Mouse (Mus musculus) kidney, postnatal 0 days (tissue): ENCODE measurements around the gene Serinc5. TPM values are rescaled to one million over a fixed set of nuclear protein-coding genes. Genes with fewer than 3 reads are reported as not detected.
A peak's percentile ranks its signal among the peaks of the same experiment; 100 is the strongest.

Experiments
- ATAC-seq: fragments of 200-750 bp; cut with Nextera tagmentation; replicated peaks from 2 replicates; pipeline ENCODE4 v1.8.0; 2017; ENCODE audit warnings: low read depth, moderate number of reproducible peaks, moderate TSS enrichment, moderate library complexity; ENCODE audit not compliant: low FRiP score
- DNase-seq: peaks from one replicate; pipeline ENCODE4 v3.0.0-alpha.2; 2016; ENCODE audit warnings: low spot score
- H3K27ac ChIP-seq: fragments of 300-500 bp; sonication (generic); 2 replicates; pipeline ENCODE4 v1.5.1; 2014; ENCODE audit warnings: mild to moderate bottlenecking
- H3K27me3 ChIP-seq: fragments of 300-500 bp; sonication (generic); 2 replicates; pipeline ENCODE4 v1.6.1; 2014; ENCODE audit warnings: low read length, mixed read lengths; ENCODE audit not compliant: insufficient read depth
- H3K36me3 ChIP-seq: fragments of 300-500 bp; sonication (generic); 2 replicates; pipeline ENCODE4 v1.6.1; 2014; ENCODE audit warnings: low read length, mixed read lengths; ENCODE audit not compliant: insufficient read depth
- H3K4me1 ChIP-seq: fragments of 300-500 bp; sonication (generic); replicated peaks from 2 replicates; pipeline ENCODE4 v1.6.1; 2014; ENCODE audit warnings: antibody characterized with exemption, low read length, mixed read lengths; ENCODE audit not compliant: insufficient read depth
- H3K4me2 ChIP-seq: fragments of 300-500 bp; sonication (generic); 2 replicates; pipeline ENCODE4 v1.6.1; 2014; ENCODE audit warnings: mild to moderate bottlenecking, low read length, moderate library complexity, mixed read lengths
- H3K4me3 ChIP-seq: fragments of 300-500 bp; sonication (generic); replicated peaks from 2 replicates; pipeline ENCODE4 v1.5.1; 2014; ENCODE audit warnings: low read depth, low read length
- H3K9ac ChIP-seq: fragments of 300-500 bp; sonication (generic); 2 replicates; pipeline ENCODE4 v1.6.1; 2014; ENCODE audit warnings: low read depth, low read length
- H3K9me3 ChIP-seq: fragments of 300-500 bp; sonication (generic); replicated peaks from 2 replicates; pipeline ENCODE4 v1.6.1; 2016; ENCODE audit warnings: low read length, inconsistent platforms, mixed read lengths
- CTCF ChIP-seq: IDR thresholded peaks from 2 replicates; pipeline ENCODE4 v1.5.1; 2016; ENCODE audit warnings: antibody characterized with exemption, low read depth, mild to moderate bottlenecking, moderate library complexity
- WGBS: fragments of 180-500 bp; shearing (Covaris S2); extraction: QIAGEN DNeasy Blood & Tissue Kit; methylation state at CpG from one replicate; pipeline ENCODE4 v1.1.7; 2014; 5-methylcytosine and 5-hydroxymethylcytosine counted together
- polyA plus RNA-seq: library from polyadenylated mRNA; unstranded; fragments of >200 nt; fragmentation: Nextera tagmentation; extraction: Ambion mirVana; gene quantifications from 2 replicates; pipeline ENCODE4 v1.2.1, GENCODE M21; 2015

Serinc5 gene
- polyA plus RNA-seq, 1 experiment from 2014 or later, result 14.8 TPM

- peak; percentile 92 for DNase-seq
- Histone ChIP-seq H3K4me3 (no peak overlapping the region), H3K4me2 (no peak overlapping the region), H3K9ac (no peak overlapping the region), H3K4me1 (no peaks in the 10 kb centered on the region), H3K27me3 (no peaks in the 10 kb centered on the region), H3K27ac (no peak overlapping the region), H3K36me3 (no peaks in the 10 kb centered on the region), H3K9me3 (no peaks in the 10 kb centered on the region)
- peak; percentile 87 for TF ChIP-seq CTCF
- 0 out of 2 replicates have a peak, but pooled peaks have one; percentile 35 for ATAC-seq
- 65% methylated on average over 21 of the region's 21 CpGs for WGBS
Measured at GRCm38 (mm10) chr13:92751726-92752565, 141.1 kb downstream of the Serinc5 start.

- no peak for DNase-seq
Measured at GRCm38 (mm10) chr13:92753676-92754075, 142.8 kb downstream of the Serinc5 start.

DNA sequence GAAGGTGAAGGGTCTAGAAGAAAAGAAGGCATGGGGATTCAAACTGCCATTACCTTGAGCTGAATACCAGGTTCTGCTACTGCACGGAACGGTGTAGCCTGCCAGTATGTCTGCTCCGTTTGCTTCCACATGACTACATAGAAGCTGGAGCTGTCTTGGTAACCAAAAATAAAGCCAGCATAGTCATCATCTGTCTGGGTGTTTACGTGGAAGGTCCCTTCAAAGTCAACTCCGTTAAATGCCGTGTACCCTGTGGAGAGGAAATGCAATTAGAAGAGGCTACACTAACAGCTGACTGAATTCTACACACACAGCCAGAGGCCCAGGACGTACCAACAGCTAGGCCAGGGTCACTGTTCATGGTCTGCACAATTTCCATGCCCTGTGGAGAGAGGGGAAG is 144.1 kb downstream of the Serinc5 start:
- 85% methylated on average over 7 of the region's 7 CpGs for WGBS
- Histone ChIP-seq H3K4me3 (no peak overlapping the region), H3K4me2 (no peak overlapping the region), H3K9me3 (no peaks in the 10 kb centered on the region), H3K4me1 (no peaks in the 10 kb centered on the region), H3K9ac (no peak overlapping the region), H3K27ac (no peak overlapping the region), H3K36me3 (no peaks in the 10 kb centered on the region), H3K27me3 (no peaks in the 10 kb centered on the region)
- DNase-seq (no peak), ATAC-seq (no peak)
- TF ChIP-seq CTCF, result no peak

More at GRCm38 (mm10) chr13:92753676-92754075, 142.8 kb downstream of the Serinc5 start:
- whole genome bisulfite sequencing, result 90% methylated on average over 8 of the region's 8 CpGs
- H3K4me3 ChIP-seq, result no peak overlapping the region
- no peaks in the 10 kb centered on the region for H3K36me3 ChIP-seq
- no peak overlapping the region for H3K27ac ChIP-seq
- no peaks in the 10 kb centered on the region for H3K4me1 ChIP-seq
- no peak overlapping the region for H3K4me2 ChIP-seq
- no peak for TF ChIP-seq CTCF
- H3K9ac ChIP-seq, result no peak overlapping the region
- no peaks in the 10 kb centered on the region for H3K27me3 ChIP-seq
- H3K9me3 ChIP-seq, result no peaks in the 10 kb centered on the region
- no peak for ATAC-seq

GRCm38 (mm10) chr13:92757972-92758585 is 147.2 kb downstream of the Serinc5 start:
- Histone ChIP-seq H3K36me3 (no peaks in the 10 kb centered on the region), H3K27ac (no peak overlapping the region), H3K9me3 (no peaks in the 10 kb centered on the region), H3K9ac (no peak overlapping the region), H3K4me1 (no peaks in the 10 kb centered on the region), H3K4me2 (no peak overlapping the region), H3K27me3 (no peaks in the 10 kb centered on the region), H3K4me3 (no peak overlapping the region)
- ATAC-seq, result no peak
- WGBS, result 80% methylated on average over 12 of the region's 12 CpGs
- TF ChIP-seq CTCF, result no peak
- no peak for DNase-seq

DNA sequence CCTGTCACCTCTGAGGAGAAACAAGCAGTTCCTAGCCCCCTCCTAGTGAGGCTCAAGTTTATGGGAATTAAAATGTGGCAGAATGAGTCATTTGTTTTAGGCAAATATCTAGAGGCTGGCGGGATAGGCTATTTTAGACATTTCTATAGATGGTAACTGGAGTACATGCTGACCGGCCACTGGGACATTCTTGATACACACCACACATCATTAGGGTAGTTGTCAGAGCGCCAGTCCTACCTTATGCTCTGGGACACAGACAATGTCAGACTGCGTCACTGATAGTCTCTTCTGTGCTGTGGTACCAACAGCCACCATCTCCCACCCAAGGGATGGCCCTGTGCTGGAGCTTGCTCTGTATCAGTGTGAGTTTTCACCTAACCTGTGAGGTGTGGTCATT is 148.2 kb downstream of the Serinc5 start:
- WGBS, result 89% methylated on average over 4 of the region's 4 CpGs
- no peak for ATAC-seq
- Histone ChIP-seq H3K4me1 (no peaks in the 10 kb centered on the region), H3K27me3 (no peaks in the 10 kb centered on the region), H3K27ac (no peak overlapping the region), H3K9me3 (no peaks in the 10 kb centered on the region), H3K4me3 (no peak overlapping the region), H3K4me2 (no peak overlapping the region), H3K36me3 (no peaks in the 10 kb centered on the region), H3K9ac (no peak overlapping the region)
- no peak for DNase-seq
- no peak for TF ChIP-seq CTCF

DNA sequence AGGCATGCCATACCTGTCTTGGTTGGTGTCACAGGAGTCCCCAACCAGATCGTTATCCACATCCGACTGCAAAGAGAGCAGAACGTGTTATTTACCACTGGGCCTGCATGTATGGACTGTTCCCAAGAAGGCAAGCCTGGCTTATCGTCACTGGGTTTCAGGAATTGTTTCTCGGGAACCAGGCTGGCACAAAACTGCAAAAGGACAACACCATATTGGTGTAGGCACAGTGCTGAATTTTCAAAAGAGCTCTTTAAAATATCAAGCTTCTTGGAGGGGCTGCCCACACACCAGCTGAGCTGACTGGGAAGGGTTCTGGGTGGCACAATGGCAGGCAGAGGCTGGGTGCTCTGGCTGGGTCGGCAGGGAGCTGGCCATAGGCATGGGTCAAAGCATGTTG is 149.6 kb downstream of the Serinc5 start:
- TF ChIP-seq CTCF, result no peak
- no peaks in the 10 kb centered on the region for H3K27me3 ChIP-seq
- WGBS, result 76% methylated on average over 6 of the region's 6 CpGs
- no peak overlapping the region for H3K9ac ChIP-seq
- ATAC-seq (no peak), DNase-seq (no peak)
- no peaks in the 10 kb centered on the region for H3K4me1 ChIP-seq
- no peak overlapping the region for H3K27ac ChIP-seq
- H3K36me3 ChIP-seq, result no peaks in the 10 kb centered on the region
- no peak overlapping the region for H3K4me2 ChIP-seq
- no peak overlapping the region for H3K4me3 ChIP-seq
- no peaks in the 10 kb centered on the region for H3K9me3 ChIP-seq

Other genes starting within 250 kb of the Serinc5 start
- 0.28 and 0.39 TPM in 2 replicates for gene Ankrd34b, start 185.2 kb upstream of the Serinc5 start, polyA plus RNA-seq
- gene Fam151b, start 127.1 kb upstream of the Serinc5 start, polyA plus RNA-seq, result 0.22 and 0.34 TPM in 2 replicates
- 9.2 and 10.1 TPM in 2 replicates for gene Zfyve16, start 80.2 kb upstream of the Serinc5 start, polyA plus RNA-seq
- gene Spz1, start 34.9 kb upstream of the Serinc5 start, polyA plus RNA-seq, result not detected in 2 replicates
- 1.3 and 2.0 TPM in 2 replicates for gene Thbs4, start 183.7 kb downstream of the Serinc5 start, polyA plus RNA-seq
- 2.7 and 2.9 TPM in 2 replicates for gene Mtx3, start 233.7 kb downstream of the Serinc5 start, polyA plus RNA-seq